Mouse (Mus musculus) skeletal muscle tissue, adult 2 months (tissue): Measurements from ENCODE around the gene Slc15a5.
A peak's percentile ranks its signal among the peaks of the same experiment; 100 is the strongest.

Experiments
- DNase-seq: peaks from one replicate; pipeline ENCODE4 v3.0.0-alpha.2; 2012; ENCODE audit warnings: low read depth, low spot score

The Slc15a5 gene

GRCm38 (mm10) chr6:138079816-138080215 lies at the start of gene Slc15a5:
Gene Slc15a5, minus strand, starts transcription at chr6:138079916.
- no peak for DNase-seq

- peak; percentile 40 for DNase-seq
Observed at GRCm38 (mm10) chr6:138128392-138129335, 48.9 kb upstream of the Slc15a5 start.

- peak; percentile 13 for DNase-seq
Observed at GRCm38 (mm10) chr6:138117496-138117895, 37.8 kb upstream of the Slc15a5 start.

- DNase-seq: no peak
Observed at GRCm38 (mm10) chr6:138104559-138104958, 24.8 kb upstream of the Slc15a5 start.

GRCm38 (mm10) chr6:138102940-138103339 lies 23.2 kb upstream of the Slc15a5 start:
- DNase-seq: no peak

- DNase-seq: no peak
Observed at GRCm38 (mm10) chr6:138101843-138102242, 22.1 kb upstream of the Slc15a5 start.

- no peak for DNase-seq
Observed at GRCm38 (mm10) chr6:138099646-138100045, 19.9 kb upstream of the Slc15a5 start.

DNA sequence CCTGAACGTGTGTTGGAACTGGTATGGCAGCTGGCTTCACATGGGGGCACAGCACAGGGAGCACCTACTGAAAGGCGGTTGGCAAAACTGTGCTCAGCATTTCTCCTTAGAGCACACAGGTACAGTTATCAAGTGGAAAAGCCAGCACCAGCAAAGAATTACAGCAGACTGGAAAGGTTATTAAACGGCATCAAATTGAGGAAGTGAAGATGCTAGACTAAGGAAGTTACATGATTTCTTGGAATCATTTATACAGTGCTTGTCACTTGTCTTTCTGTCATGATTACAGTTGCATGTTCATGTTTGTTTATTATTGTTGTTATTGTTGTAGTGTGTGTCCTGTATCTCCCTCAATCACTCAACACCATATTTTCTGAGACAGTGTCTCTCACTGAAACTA lies 15.3 kb upstream of the Slc15a5 start:
- no peak for DNase-seq

GRCm38 (mm10) chr6:138092432-138092831 lies 12.7 kb upstream of the Slc15a5 start:
- no peak for DNase-seq

- no peak for DNase-seq
Observed at GRCm38 (mm10) chr6:138089084-138089483, 9.4 kb upstream of the Slc15a5 start.

DNA sequence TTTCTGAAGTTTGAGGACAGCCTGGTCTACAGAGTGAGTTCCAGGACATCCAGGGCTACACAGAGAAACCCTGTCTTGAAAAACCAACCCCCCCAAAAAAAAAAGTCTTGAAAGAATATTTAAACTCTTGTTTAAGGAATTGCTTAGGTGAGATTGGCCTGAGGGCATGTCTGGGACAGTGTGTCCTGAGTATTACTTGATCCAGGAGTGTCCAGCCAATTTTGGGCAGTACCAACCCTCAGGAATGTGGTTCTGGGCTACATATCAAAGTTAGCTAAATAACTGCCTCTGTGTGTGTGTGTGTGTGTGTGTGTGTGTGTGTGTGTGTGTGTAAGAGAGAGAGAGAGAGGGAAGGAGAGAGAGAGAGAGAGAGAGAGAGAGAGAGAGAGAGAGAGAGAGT lies 6.7 kb upstream of the Slc15a5 start:
- peak; percentile 10 for DNase-seq

DNA sequence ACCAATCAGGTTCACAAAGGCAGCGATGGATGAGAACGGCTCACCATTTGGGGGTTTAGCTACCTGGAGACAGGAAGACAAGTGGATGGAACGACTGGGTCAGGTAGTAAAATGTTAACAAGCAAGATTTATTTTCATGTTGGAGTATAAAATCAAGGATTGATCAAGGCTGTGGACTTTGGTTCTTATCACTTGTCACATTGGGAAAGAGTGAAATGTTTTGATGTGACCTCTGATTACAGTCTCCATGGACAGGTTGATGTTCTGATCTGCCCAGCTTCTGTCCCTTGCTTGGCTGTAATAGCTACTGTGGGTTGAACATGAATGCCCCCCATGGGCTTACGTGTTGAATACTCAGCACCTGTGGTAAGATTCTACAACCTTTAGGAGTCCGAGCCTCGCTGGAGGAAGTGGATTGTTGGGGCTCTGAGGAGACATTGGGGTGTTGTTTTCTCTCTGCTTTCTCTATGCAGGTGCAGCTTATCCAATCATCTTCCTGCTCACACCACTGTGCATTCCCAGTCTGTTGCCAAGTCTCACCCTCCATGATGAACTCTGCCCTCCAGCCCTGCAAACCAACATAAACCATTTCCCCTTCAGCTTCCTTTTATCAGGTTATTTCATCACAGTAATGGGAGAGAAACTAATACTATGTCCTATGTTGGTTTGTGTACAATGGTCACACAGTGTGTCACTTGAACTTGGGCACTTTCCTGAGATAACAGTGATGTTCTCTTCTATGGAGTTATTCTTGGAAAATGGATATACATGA lies 1.2 kb upstream of the Slc15a5 start:
- DNase-seq: no peak

DNA sequence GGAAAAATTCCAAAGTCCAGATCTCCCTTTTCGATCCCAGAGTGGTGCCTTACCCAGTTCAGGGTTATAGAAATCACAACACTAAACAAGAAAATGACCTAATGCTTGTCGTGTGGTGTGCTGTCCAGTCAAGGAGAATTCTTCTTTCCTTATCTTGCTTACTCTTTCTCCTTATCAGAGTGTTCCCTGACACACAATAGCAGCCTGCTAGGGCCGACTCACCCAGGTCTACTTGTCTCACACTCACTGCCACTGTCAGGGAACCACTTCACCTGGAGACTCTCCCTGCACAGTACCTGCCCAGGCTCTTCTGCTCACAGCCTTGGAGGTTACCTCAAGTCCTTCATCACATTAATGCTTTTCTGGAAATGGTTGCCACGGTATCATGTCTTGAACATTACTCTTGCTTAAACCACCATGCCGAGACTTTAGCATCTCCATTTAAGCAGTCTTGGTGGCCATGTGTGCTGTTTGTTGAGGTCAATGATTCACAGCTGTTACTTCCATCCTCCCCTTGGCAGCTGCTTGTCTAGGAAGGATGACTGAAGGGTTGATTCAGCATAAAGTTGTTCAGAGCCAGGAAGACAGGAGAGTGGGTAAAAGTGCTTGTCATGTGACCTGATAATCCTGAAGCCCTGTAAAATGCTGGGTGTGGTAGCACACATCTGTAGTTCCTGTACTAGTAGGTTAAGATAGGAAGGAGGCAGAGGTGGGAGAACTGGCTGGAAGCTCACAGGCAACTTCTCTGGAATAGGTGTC lies 1.9 kb downstream of the Slc15a5 start:
- DNase-seq: no peak

DNA sequence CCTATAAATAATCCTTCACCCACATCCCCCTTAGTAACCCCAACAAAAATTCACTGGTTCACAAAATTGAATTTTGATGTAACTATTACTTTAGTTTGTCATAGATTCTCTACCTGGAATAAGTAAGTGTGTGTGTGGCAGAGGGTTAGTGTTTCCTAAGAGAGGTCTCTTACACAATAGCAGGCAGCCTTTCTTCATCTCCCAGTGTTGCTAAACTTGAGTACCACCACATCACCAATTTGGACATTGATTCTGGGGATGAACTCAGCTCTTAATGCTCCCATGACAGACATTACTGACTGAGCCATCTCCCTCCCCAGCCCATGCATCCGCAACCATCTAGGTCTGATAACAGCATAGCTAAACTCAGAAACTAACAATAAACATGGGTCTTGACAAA lies 4.0 kb downstream of the Slc15a5 start:
- DNase-seq: no peak

DNA sequence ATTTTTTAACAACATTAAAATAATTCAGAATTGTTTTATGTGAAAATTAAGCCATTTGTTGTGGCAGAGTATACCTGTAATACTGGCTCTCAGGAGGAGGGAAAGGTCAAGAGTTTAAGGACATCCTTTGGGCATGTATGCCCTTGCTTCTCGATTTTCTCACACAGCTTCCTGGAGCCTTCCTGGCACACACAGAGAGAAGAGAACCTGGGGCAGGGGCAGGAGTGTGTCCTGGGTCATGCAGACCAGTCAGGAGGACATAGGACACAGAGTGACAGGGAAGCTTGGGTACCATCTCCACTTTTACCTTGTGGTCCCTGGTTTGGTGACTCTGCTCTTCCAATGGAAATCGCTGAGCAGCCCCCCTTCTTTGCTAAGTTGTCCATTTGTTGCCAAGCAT lies 6.2 kb downstream of the Slc15a5 start:
- DNase-seq: no peak

DNA sequence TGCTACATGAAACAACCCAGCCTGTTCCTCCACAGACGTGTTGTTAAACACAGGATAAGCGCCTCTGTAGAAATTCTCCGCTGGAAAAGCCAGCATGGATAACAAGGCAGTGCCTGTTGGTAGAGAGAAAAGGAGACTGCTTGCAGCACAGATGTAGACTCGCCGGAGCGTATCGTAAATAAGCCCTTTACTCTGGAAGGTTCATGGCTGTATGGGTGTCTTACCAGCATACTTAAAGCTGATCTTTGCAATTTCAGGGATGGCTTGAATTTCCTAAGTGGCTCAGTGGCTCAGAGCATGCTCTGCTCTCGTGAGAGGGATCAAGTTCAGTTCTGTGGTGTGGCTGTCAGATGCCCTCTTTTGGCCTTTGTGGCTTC lies 6.8 kb downstream of the Slc15a5 start:
- no peak for DNase-seq

- DNase-seq: no peak
Observed at GRCm38 (mm10) chr6:138072110-138072962, 7.4 kb downstream of the Slc15a5 start.

- DNase-seq: peak; percentile 9
Observed at GRCm38 (mm10) chr6:138071505-138072107, 8.1 kb downstream of the Slc15a5 start.

GRCm38 (mm10) chr6:138070720-138071504 lies 8.8 kb downstream of the Slc15a5 start:
- no peak for DNase-seq

DNA sequence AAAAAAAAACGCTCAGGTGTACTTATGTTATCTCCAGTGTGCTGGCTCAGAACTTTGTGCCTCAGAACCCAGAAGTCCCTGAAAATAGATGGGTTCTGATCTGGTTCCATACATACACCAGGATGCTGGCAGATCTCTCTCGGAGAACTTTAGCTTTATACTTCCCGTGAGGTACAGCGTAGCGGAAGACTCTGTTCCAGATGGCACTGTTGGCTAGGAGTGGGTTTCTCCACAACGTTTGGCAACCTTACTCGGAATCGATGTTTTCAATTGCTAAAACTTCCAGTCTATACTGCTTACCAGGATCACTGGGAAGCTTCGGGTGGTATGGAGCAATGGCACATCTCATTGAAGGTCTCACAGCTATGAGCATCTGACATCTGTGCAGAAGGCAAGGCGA lies 9.8 kb downstream of the Slc15a5 start:
- DNase-seq: no peak
